Mouse (Mus musculus) cerebellum, postnatal 14 days (tissue): ENCODE results near the gene Gas8.
"Not testable (repeated sequence)": the region's sequence is repeated elsewhere in the genome, so short reads cannot be mapped to it uniquely, and the experiment has no call there.

Experiments used
- DNase-seq, 2 experiments: peaks; one replicate each; pipeline ENCODE4 v3.0.0; 2021; ENCODE audit warnings: mixed read lengths in 2 of 2

Gas8 gene

GRCm38 (mm10) chr8:123515540-123515897 lies 3.1 kb upstream of the Gas8 start:
- DNase-seq: no peak

DNA sequence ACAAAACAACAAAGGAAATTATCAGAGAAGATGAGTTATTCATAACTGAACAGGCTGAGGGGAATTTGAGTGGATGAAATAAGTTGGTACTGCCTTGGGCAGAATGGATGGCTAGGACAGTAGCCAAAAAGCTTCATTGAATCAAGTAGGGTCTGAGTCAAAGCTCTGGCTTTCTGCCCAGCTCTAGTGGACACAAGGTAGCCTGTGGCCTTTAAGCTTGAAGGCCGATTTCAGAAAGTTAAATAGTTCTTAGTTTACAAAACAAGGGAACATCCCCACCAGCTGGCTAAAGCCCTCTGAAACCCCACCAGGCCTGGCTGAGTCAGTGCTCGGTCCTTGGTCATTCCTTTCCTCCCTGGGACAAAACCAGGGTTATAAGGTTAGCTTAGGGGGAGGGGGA lies 2.0 kb upstream of the Gas8 start:
- DNase-seq: no peak

DNA sequence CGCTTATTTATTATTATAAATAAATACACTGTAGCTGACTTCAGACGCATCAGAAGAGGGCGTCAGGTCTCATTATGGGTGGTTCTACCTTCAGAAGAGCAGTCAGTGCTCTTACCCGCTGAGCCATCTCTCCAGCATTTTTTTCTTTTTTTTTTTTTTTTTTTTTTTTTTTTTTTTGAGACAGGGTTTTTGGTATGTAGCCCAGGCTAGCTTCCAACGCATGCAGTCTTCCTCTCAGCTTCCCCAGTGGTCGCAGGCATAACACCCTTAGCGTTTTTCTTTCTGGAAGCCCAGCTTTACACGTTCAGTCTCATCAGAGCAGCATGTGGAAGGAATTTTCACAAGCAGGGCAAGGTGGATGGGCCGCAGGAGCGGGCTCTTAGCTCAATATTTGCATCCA lies 462 bp upstream of the Gas8 start:
- DNase-seq: no peak

DNA sequence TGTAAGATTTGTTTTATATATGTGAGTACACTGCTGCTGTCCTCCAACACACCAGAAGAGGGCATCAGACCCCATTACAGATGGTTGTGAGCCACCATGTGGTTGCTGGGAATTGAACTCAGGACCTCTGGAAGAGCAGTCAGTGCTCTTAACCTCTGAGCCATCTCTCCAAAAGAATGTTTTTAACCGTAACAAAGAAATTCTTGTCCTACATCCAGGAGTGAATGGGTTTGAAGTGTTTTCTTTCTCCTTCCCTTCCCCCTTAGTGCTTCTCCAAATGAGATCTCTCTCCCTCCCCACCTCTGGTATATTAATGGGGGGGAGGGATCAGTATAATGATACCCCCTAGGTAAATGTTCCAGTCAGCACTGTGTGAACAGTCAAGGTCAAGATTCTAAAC lies 1.4 kb downstream of the Gas8 start:
- not testable (repeated sequence) for DNase-seq

DNA sequence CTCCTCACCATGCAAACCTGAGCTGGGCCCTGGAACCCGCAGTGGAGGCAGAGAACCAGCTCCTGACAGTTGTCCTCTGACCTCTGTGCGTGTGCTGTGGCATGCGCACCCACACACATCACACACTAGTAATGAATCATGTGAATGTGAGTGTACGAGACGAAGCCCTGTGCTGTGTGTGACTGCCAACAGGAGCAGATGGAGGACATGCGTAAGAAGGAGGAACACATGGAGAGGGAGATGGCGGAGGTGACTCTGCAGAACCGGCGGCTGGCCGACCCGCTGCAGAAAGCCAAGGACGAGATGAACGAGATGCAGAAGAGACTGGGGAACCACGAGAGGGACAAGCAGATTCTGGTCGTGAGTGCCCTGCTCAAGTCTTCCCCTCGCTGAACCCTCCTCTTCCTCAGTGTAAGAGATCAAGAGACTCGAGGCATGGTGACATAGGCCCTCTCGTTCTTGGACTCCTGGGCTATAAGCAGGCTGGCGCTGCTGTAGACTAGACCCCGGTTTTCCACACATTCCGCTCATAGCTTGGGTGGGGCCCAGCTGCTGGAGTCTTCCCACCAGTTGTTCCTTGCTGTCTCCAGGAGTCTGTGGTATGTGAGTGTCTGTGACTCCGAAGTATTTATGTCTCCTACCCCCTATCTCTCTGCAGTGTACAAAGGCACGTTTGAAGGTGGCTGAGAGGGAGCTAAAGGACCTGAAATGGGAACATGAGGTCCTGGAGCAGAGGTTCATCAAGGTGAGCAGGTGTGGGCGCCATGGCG lies 9.3 kb downstream of the Gas8 start:
- DNase-seq: no peak

DNA sequence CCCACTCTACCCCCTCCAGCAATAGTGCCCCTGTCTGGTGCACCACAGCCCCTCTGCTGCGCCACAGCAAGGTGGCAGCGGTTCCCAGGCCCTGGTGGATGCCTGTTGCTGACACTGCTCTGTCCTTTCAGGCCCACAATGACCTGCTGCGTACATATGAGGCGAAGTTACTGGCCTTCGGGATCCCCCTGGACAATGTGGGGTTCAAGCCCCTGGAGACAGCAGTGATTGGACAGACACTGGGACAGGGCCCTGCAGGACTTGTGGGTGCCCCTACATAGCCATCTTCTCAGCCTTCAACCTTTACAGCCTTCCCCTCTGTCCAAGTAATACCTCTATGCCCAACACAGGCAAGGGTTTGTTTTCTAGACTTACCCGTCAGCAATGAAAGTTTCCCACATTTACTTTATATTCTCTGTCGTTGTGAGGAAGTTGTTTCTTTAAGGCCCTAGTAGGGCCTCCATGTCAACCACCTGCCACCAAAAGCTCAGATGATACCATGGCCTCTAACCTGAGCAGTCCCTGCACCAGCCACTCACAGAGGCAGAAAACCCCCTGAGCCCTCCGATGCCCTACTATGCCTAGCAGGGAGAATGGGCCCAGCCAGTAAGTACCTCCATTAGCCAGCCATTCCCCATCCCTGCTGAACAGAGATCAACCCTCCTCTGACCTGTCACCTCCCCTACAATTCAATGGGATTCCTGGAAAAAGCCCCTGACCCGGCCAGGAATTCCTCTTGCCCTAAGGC lies 17.8 kb downstream of the Gas8 start:
- no peak for DNase-seq

- no peak for DNase-seq
Observed at GRCm38 (mm10) chr8:123536990-123537380, 18.4 kb downstream of the Gas8 start.

GRCm38 (mm10) chr8:123537641-123538040 lies 19.0 kb downstream of the Gas8 start:
- peak; percentile 34 to 45 for DNase-seq

- not testable (repeated sequence) for DNase-seq
Observed at GRCm38 (mm10) chr8:123564221-123564620, 45.6 kb downstream of the Gas8 start.

GRCm38 (mm10) chr8:123575386-123575785 lies 56.8 kb downstream of the Gas8 start:
- DNase-seq: peak; percentile 4 to 35
